Mouse (Mus musculus): ENCODE measurements around the gene Slc27a1. TPM values are rescaled to one million over a fixed set of nuclear protein-coding genes. Genes with fewer than 3 reads are reported as not detected.
A peak's percentile ranks its signal among the peaks of the same experiment; 100 is the strongest.

Slc27a1 gene
- total RNA-seq, 2 experiments from 2014 or later = 162 to 202 TPM

GRCm38 (mm10) chr8:71580201-71580600 lies 11.5 kb downstream of the Slc27a1 start:
- DNase-seq = no peak

DNA sequence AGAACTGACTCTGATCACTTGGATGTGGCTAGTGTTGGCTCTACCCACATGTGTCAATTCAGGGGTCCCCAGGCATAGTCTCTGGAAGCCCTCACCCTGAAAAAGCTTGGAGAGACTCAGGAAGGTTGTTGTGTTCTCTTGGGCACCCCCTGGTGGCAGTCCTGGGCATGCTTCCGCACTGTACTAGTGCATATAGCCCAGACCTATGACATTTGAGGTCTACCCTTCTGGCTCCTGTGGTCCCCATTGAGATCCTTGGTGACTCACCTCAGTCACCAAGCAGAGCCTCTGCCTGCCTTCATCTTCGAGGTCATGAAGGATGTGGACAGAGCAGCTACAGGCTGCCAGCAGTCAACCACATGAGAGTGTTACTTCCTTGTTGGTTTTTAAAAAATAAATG lies 18.2 kb downstream of the Slc27a1 start:
- DNase-seq = peak in 1 of 2 experiments; percentile 63

GRCm38 (mm10) chr8:71588762-71589161 lies 20.1 kb downstream of the Slc27a1 start:
- no peak for DNase-seq

- no peak for DNase-seq
Measured at GRCm38 (mm10) chr8:71591017-71591416, 22.3 kb downstream of the Slc27a1 start.

- DNase-seq = peak; percentile 96 to 97
Measured at GRCm38 (mm10) chr8:71591471-71592373, 23.0 kb downstream of the Slc27a1 start, which contains the start of gene Pgls. Gene Pgls, plus strand, starts transcription at chr8:71592176.

DNA sequence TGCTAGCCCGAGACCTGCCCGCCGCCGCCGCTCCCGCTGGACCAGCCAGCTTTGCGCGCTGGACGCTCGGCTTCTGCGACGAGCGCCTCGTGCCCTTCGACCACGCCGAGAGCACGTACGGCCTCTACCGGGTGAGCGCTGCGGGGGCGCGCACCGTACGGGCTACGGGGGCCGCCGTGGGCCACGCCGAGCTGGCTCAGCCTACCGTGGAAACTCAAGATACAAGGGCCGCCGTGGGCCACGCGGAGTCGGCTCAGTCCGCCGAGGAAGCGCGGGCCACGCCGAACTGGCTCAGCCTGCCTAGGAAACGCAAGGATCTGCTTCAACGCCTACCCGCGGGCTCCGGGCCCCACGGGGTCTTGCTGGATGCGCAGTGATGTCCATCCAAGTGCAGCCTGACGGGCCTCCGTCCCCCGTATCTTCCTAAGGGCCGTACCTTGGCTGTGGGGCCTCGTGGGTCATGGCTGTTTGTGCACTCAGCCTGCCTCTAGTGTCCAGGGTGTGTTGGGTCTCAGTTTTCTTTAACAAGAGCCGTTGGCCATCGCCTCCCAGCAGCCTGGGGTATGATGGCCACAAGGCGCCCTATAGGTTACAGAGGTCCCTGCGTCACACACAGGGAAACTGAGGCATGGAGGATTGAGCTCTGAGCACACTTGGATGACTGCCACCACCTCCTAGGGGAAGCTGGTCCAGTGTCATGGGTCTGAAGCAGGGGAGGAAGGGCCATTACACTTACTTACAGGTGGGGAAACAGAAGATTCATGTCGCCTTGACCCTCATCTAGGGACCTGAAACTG lies 23.9 kb downstream of the Slc27a1 start:
- peak; percentile 85 for DNase-seq

DNA sequence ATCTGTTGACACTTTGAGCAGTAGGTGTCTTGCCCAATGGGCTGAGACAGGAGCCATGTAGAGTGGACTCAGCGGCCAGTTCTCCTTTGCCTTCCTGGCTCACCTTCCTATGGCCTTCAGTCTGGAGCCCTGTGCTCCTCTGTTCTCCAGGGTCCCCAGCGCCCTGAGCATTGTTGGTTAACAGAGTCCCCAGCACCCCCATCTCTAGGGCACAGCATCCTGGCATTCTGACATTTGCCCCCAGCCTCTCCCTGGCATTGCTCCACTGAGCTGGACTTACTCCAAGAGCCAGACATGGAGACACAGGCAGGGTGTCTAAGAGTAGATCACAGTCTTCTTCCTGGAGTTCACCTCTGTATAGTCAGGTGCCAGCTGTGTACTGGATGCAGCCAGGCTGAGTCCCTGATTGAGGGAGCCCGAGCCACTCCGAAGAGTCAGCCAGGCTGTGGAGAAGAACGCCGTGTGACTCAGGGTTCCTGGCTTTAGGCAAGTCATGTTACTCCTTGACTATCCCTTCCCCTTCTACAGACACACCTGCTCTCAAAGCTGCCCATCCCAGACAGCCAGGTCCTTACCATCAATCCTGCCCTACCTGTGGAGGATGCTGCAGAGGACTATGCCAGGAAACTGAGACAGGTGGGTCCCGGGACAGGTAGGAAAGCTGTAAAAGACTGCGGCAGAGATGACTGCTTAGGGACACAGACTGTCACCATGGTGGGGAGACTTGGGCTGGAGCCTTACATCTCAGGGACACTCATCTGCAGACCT lies 25.1 kb downstream of the Slc27a1 start:
- no peak for DNase-seq

DNA sequence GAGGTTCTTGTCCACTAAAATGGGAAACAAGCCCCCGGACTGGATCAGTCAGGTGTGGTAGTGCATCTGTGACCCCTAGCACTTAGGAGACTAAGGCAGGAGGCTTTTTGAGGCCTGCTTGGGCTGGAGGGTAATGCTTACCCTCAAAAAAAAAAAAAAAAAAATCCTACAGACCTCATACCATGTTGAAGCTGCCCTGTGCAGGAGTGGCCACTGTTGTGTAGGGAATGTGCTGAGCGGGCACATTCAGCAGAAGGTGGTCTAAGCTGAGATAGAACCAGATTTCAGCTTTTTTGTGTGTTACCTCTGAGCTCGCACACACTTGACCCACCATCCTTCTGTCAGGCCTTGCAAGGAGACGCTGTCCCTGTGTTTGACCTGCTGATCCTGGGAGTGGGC lies 25.6 kb downstream of the Slc27a1 start:
- no peak for DNase-seq

- peak; percentile 88 to 91 for DNase-seq
Measured at GRCm38 (mm10) chr8:71595862-71596261, 27.2 kb downstream of the Slc27a1 start.

DNA sequence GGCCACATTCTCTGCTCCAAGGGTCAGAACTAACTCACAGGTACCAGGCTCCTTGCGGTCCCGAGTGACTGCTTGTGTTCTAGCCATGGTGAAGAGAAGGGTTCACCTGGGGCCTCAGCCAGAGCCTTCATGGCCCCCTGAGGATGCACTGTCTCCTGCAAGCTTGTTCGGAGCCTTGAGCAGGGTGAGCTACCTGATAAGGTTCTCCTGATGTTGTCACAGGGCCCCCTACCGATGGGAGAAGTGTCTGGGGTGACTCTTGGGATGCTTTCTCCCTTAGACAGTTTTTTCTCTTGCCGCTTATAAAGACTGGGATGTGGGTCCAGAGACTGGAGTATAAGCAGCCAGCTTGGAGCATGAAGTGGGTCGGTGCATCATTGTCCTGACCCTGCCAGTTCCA lies 27.7 kb downstream of the Slc27a1 start:
- no peak for DNase-seq

- peak in 1 of 2 experiments; percentile 32 for DNase-seq
Measured at GRCm38 (mm10) chr8:71596798-71597197, 28.1 kb downstream of the Slc27a1 start.

DNA sequence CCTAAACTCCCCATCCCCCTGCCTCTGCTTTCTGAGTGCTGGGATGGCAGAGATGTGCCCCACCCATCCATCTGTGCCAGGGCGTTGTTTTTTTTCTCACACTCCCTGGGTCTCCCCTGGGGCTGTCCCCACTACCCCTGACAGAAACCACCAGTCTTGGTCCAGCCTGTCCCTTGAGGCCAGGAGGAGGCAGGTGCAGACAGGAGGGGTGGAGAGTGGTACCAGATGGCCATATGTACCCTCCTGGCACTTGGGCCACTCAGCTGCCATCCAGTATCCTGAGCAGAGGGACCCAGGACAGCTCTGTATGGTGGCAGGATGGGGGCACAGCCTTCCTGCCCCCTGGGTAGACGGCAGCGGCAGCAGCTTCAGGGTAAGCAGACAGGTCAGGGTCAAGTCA lies 28.8 kb downstream of the Slc27a1 start, which contains the start of gene Fam129c:
Gene Fam129c, plus strand, starts transcription at position 198 of the 400 bp plus-strand sequence.
- DNase-seq = no peak

DNA sequence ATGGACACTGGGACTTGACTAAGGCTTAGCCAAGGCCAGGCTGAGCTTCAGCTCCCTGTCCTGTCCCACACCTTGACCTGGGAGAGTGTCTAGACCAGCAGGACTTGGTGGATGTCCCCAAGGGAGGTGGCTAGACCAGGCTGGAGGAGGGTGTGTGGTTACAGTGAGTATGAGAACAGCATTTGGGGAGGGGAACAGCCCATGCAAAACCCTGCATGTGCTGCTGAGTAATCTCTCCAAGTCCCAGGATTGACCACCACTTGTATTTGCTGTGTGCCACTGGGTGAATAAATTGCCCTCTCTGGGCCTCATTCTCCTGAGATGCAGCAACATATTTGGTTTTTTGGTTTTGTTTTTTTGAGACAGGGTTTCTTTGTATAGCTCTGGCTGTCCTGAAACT lies 29.7 kb downstream of the Slc27a1 start:
- DNase-seq = no peak

GRCm38 (mm10) chr8:71598841-71599240 lies 30.2 kb downstream of the Slc27a1 start:
- no peak for DNase-seq

DNA sequence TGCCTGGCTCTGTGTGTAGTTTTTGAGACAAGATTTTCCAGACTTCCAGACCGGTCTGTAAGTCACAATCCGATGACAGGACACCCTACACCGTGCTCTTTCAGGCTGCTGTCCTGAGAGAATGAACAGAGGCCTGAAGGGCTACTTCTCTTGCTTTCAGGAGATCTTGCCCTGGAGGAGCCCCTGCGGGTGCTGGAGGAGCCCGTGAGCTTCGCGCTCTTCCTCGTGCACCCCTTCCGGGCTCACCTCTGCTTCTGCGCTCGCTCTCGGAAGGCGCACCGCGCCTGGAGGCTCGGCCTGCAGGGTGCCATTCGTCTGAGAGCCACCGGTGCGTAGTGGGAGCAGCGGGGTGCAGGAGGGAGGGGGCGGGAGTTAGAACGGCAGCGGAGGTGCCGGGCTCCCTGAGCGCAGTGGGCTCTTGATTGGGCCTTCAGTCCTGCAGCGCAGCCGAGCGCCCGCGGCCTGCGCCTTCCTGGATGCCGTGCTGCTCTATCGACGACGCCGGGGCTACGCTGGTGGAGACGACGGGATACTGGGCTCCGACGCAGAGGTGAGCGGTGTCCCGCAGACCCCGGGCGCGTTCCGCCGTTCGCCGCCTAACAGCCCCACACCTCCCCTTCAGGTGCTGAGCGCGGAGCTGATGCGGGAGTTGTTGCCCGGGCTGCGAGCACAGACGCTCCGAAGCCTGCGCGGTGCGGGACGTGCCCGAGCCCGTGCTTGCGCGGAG lies 33.4 kb downstream of the Slc27a1 start:
- DNase-seq = no peak

- peak; percentile 78 to 87 for DNase-seq
Measured at GRCm38 (mm10) chr8:71602666-71603334, 34.1 kb downstream of the Slc27a1 start.

GRCm38 (mm10) chr8:71604021-71604420 lies 35.3 kb downstream of the Slc27a1 start:
- DNase-seq = no peak

DNA sequence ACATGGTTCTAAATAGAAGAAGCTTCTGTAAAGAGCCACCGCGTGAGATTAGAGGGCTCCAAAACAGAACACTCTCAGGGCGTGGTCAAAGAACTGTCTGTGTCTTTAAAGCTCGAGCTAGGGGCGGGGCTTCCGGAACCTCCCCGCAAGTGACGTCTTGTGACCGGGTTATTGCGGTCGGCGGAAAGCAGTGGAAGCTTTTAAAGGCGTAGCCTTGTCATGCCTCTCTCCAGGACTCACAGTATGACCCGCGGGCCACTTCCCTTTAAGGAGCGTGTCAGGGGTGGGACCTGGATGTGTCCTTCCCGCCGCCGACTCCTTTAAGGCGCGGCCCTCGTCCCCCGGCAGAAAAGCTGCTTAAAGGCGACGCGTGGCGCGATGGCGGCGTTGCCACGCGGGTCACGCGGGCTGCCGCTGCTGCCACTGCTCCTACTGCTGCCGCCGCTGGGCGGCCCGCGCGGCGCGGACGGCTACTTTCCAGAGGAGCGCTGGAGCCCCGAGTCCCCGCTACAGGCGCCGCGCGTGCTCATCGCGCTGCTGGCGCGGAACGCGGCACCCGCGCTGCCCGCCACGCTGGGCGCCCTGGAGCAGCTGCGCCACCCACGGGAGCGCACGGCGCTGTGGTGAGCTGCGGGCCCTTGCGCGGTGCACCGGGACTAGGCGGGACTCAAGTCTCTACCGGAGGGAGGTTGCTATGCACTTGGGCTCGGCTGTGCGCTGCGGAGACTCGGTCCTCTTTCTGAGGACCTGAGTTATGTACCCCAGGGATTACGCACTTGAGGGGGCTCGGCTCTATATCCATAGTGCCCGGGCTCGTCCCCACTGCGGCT lies 42.4 kb downstream of the Slc27a1 start, which contains the start of gene Colgalt1:
Gene Colgalt1, plus strand, starts transcription at position 177 of the 830 bp plus-strand sequence.
- DNase-seq = peak; percentile 99

GRCm38 (mm10) chr8:71612141-71612540 lies 43.5 kb downstream of the Slc27a1 start:
- DNase-seq = no peak

GRCm38 (mm10) chr8:71613418-71613817 lies 44.7 kb downstream of the Slc27a1 start:
- peak in 1 of 2 experiments; percentile 35 for DNase-seq

Data from heart, adult 18-20 months (tissue).